Mouse (Mus musculus): ENCODE data around the gene Vat1l. TPM values are rescaled to one million over a fixed set of nuclear protein-coding genes. Genes with fewer than 3 reads are reported as not detected.

Gene Vat1l
- polyA plus RNA-seq, 1 experiment: 0.36 TPM

DNA sequence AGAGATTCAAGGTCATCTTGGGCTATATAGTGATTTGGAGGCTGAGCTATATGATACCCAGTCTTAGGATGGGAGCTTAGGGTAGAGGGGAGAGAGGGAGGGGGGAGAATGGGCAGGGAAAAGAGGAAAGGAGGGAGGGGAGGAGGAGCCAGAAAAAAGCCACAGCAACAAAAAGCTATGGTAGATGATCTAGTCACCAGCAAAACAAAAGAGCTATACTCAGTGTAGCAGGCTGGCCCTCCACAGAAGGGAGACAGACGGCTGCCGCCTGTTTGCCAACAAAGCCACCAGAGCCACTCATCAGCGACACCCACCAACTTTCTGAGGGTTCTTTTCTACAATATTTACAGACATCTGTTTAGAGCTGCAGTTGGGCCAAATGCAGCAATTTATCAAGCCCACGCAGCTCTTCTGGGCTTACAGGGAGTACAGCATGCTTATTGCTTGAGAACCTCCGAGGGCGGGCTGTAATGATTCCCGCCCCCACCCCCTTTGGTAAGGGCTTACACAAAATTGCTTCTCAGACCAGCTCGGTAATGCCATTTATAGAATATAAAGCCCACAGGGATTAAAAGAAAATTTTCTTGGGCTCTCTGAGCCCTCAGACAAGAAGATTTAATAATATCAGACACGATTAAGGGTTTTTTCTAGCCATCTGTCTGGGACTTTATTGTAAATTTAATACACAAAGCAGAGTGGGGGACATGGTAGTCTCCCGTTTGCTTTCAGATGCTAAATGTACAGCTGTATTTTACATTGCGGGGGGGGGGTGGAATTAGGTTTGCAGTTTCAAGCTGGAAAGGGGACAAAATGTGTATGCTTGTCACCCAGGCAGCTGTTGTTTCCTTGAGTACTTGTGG lies 89.7 kb downstream of the Vat1l start:
- no peak for TF ChIP-seq POLR2A (IDR thresholded peaks at IDR 0.05; ENCODE audit: borderline replicate concordance, extremely low read depth, low read depth, low read length)
- TF ChIP-seq CTCF (IDR thresholded peaks at IDR 0.05; ENCODE audit: insufficient read depth, low read length): no peak
- WGBS: 58% methylated on average over 11 of the region's 11 CpGs
- no peak for DNase-seq
- Histone ChIP-seq H3K4me1 (ENCODE audit: control insufficient read depth, insufficient read depth, low read length) (no peaks in the 10 kb centered on the region), H3K4me3 (replicated peaks; ENCODE audit: extremely low read depth, low read depth, low read length) (no peak overlapping the region)

GRCm38 (mm10) chr8:114295749-114296067 lies 90.3 kb downstream of the Vat1l start:
- no peaks in the 10 kb centered on the region for H3K4me1 ChIP-seq (ENCODE audit: control insufficient read depth, insufficient read depth, low read length)
- no peak overlapping the region for H3K4me3 ChIP-seq (replicated peaks; ENCODE audit: extremely low read depth, low read depth, low read length)
- DNase-seq: no peak
- 65% methylated on average over 3 of the region's 3 CpGs for WGBS
- TF ChIP-seq CTCF (IDR thresholded peaks at IDR 0.05; ENCODE audit: insufficient read depth, low read length) (no peak), POLR2A (IDR thresholded peaks at IDR 0.05; ENCODE audit: borderline replicate concordance, extremely low read depth, low read depth, low read length) (no peak)

- 59% methylated on average over 2 of the region's 2 CpGs for WGBS
Measured at GRCm38 (mm10) chr8:114298253-114298652, 92.8 kb downstream of the Vat1l start.

GRCm38 (mm10) chr8:114300072-114300471 lies 94.7 kb downstream of the Vat1l start:
- 57% methylated on average over 7 of the region's 7 CpGs for WGBS
- TF ChIP-seq CTCF (IDR thresholded peaks at IDR 0.05; ENCODE audit: insufficient read depth, low read length): no peak
- no peak for TF ChIP-seq POLR2A (IDR thresholded peaks at IDR 0.05; ENCODE audit: borderline replicate concordance, extremely low read depth, low read depth, low read length)
- H3K4me3 ChIP-seq (replicated peaks; ENCODE audit: extremely low read depth, low read depth, low read length): no peak overlapping the region
- DNase-seq: no peak
- H3K4me1 ChIP-seq (ENCODE audit: control insufficient read depth, insufficient read depth, low read length): no peaks in the 10 kb centered on the region

More at GRCm38 (mm10) chr8:114298253-114298652, 92.8 kb downstream of the Vat1l start:
- TF ChIP-seq CTCF (IDR thresholded peaks at IDR 0.05; ENCODE audit: insufficient read depth, low read length): no peak
- no peak for TF ChIP-seq POLR2A (IDR thresholded peaks at IDR 0.05; ENCODE audit: borderline replicate concordance, extremely low read depth, low read depth, low read length)
- Histone ChIP-seq H3K4me1 (ENCODE audit: control insufficient read depth, insufficient read depth, low read length) (no peaks in the 10 kb centered on the region), H3K4me3 (replicated peaks; ENCODE audit: extremely low read depth, low read depth, low read length) (no peak overlapping the region)
- DNase-seq: no peak

- WGBS: 63% methylated on average over 5 of the region's 5 CpGs
- H3K4me3 ChIP-seq (replicated peaks; ENCODE audit: extremely low read depth, low read depth, low read length): no peak overlapping the region
- no peak for TF ChIP-seq POLR2A (IDR thresholded peaks at IDR 0.05; ENCODE audit: borderline replicate concordance, extremely low read depth, low read depth, low read length)
- no peak for TF ChIP-seq CTCF (IDR thresholded peaks at IDR 0.05; ENCODE audit: insufficient read depth, low read length)
Measured at GRCm38 (mm10) chr8:114306296-114306695, 100.9 kb downstream of the Vat1l start.

DNA sequence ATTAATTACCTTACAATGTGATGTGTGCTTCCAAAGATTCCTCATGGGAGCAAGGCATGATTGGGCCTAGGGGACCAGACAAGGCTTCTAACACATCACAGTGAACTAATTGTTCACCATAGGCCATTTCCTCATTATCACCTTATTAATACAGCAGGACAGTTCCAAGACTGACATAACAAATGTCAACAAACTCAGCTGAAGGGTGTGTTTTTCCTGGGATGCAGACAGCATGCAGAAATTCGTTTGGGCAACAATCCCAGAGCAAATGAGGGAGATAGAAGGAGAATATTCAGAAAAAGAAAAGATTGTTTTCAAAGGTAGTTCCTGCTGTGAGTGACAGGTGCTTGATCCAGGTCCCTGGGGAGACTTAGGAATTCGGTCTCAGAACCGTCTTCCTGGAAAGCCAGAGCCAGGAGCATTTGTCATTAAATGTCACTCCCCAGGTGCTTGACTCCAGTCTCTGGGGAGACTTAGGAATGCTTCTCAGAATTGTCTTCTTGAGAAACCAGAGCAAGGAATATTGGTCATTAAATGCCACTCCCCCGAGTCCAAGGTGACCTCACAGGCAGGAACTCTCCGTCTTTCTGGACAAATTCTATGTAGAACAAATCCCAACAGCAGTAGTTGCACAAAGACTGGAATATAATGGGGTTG lies 109.4 kb downstream of the Vat1l start:
- DNase-seq: no peak
- no peak overlapping the region for H3K4me3 ChIP-seq (replicated peaks; ENCODE audit: extremely low read depth, low read depth, low read length)
- TF ChIP-seq POLR2A (IDR thresholded peaks at IDR 0.05; ENCODE audit: borderline replicate concordance, extremely low read depth, low read depth, low read length) (no peak), CTCF (IDR thresholded peaks at IDR 0.05; ENCODE audit: insufficient read depth, low read length) (no peak)
- no peaks in the 10 kb centered on the region for H3K4me1 ChIP-seq (ENCODE audit: control insufficient read depth, insufficient read depth, low read length)
- WGBS: 32% methylated on average over 5 of the region's 5 CpGs

More at GRCm38 (mm10) chr8:114306296-114306695, 100.9 kb downstream of the Vat1l start:
- no peak for DNase-seq
- no peaks in the 10 kb centered on the region for H3K4me1 ChIP-seq (ENCODE audit: control insufficient read depth, insufficient read depth, low read length)

- Histone ChIP-seq H3K4me3 (replicated peaks; ENCODE audit: extremely low read depth, low read depth, low read length) (no peak overlapping the region), H3K4me1 (ENCODE audit: control insufficient read depth, insufficient read depth, low read length) (no peaks in the 10 kb centered on the region)
- TF ChIP-seq POLR2A (IDR thresholded peaks at IDR 0.05; ENCODE audit: borderline replicate concordance, extremely low read depth, low read depth, low read length) (no peak), CTCF (IDR thresholded peaks at IDR 0.05; ENCODE audit: insufficient read depth, low read length) (no peak)
- WGBS: 74% methylated on average over 4 of the region's 4 CpGs
- DNase-seq: no peak
Measured at GRCm38 (mm10) chr8:114318161-114318560, 112.7 kb downstream of the Vat1l start.

- H3K4me3 ChIP-seq (replicated peaks; ENCODE audit: extremely low read depth, low read depth, low read length): no peak overlapping the region
- DNase-seq: no peak
- TF ChIP-seq POLR2A (IDR thresholded peaks at IDR 0.05; ENCODE audit: borderline replicate concordance, extremely low read depth, low read depth, low read length) (no peak), CTCF (IDR thresholded peaks at IDR 0.05; ENCODE audit: insufficient read depth, low read length) (no peak)
- 79% methylated on average over 2 of the region's 2 CpGs for WGBS
- no peaks in the 10 kb centered on the region for H3K4me1 ChIP-seq (ENCODE audit: control insufficient read depth, insufficient read depth, low read length)
Measured at GRCm38 (mm10) chr8:114322096-114322495, 116.7 kb downstream of the Vat1l start.

- Histone ChIP-seq H3K4me3 (replicated peaks; ENCODE audit: extremely low read depth, low read depth, low read length) (no peak overlapping the region), H3K4me1 (ENCODE audit: control insufficient read depth, insufficient read depth, low read length) (no peaks in the 10 kb centered on the region)
- TF ChIP-seq CTCF (IDR thresholded peaks at IDR 0.05; ENCODE audit: insufficient read depth, low read length) (no peak), POLR2A (IDR thresholded peaks at IDR 0.05; ENCODE audit: borderline replicate concordance, extremely low read depth, low read depth, low read length) (no peak)
- no peak for DNase-seq
- 74% methylated on average over 5 of the region's 5 CpGs for WGBS
Measured at GRCm38 (mm10) chr8:114331928-114332327, 126.5 kb downstream of the Vat1l start.

All from lung, adult 2 months (tissue).